Mouse (Mus musculus) olfactory bulb, adult 2 months (tissue): Measurements from ENCODE around the gene Aqp6. TPM values are rescaled to one million over a fixed set of nuclear protein-coding genes. Genes with fewer than 3 reads are reported as not detected.

ENCODE experiments used
- H3K27ac ChIP-seq: fragments of 200-500 bp; 2 replicates; pipeline ENCODE4 v1.5.1; 2012; ENCODE audit warnings: low read depth, low read length; ENCODE audit not compliant: insufficient read depth
- H3K4me1 ChIP-seq: fragments of 200-500 bp; 2 replicates; pipeline ENCODE4 v1.6.1; 2012; ENCODE audit warnings: low read length; ENCODE audit not compliant: control insufficient read depth, insufficient read depth
- H3K4me3 ChIP-seq: fragments of 200-500 bp; 2 replicates; pipeline ENCODE4 v1.5.1; 2012; ENCODE audit warnings: mild to moderate bottlenecking, low read depth, low read length, moderate library complexity; ENCODE audit not compliant: insufficient read depth
- CTCF ChIP-seq: fragments of 200-500 bp; IDR thresholded peaks from 2 replicates; pipeline ENCODE4 v1.5.1; 2012; ENCODE audit warnings: low read depth, mild to moderate bottlenecking, low read length, moderate library complexity; ENCODE audit not compliant: insufficient read depth
- POLR2A ChIP-seq: fragments of 200-500 bp; IDR thresholded peaks from 2 replicates; pipeline ENCODE4 v1.6.1; 2012; ENCODE audit warnings: mild to moderate bottlenecking, low read depth, low read length, moderate library complexity; ENCODE audit not compliant: insufficient read depth
- WGBS: fragments of 180-500 bp; shearing (Covaris S2); methylation state at CpG from one replicate; pipeline ENCODE4 v1.1.7; 2018; 5-methylcytosine and 5-hydroxymethylcytosine counted together
- polyA plus RNA-seq: library from polyadenylated mRNA; stranded (reverse); fragments of >200 nt; gene quantifications from 2 replicates; pipeline ENCODE4 v1.2.4, GENCODE M21; 2012; ENCODE audit warnings: low replicate concordance; ENCODE audit not compliant: missing spikeins, insufficient read depth, insufficient read length

The Aqp6 gene
- polyA plus RNA-seq, 1 experiment = not detected

- WGBS = 38% methylated on average over 24 of the region's 24 CpGs
- Histone ChIP-seq H3K4me1 (peaks cover 12% of the 10 kb centered on the region), H3K27ac (no peak overlapping the region), H3K4me3 (no peak overlapping the region)
- TF ChIP-seq CTCF (no peak), POLR2A (no peak)
Observed at GRCm38 (mm10) chr15:99584407-99585202, 16.6 kb upstream of the Aqp6 start.

DNA sequence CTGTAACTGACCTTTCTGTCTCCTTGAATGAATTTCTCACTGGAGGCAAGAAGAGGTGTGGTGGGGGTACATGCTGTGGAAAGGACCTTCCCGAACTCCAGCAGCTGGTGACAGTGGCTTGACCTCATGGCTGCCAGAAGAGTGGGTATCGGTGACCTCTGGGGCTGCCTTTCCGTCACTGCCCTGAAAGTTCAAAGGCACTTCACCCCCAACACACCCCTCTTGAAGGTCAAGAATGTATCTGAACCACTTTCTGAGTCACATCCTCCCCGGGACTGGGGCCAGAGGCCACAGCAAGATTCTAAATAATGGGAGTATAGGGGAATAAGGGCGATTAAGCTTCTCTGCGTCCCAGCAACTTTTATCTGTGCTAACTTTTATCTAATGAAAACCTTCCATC lies 15.5 kb upstream of the Aqp6 start:
- Histone ChIP-seq H3K4me3 (no peak overlapping the region), H3K27ac (no peak overlapping the region), H3K4me1 (peaks cover 17% of the 10 kb centered on the region)
- TF ChIP-seq CTCF (no peak), POLR2A (no peak)
- WGBS = 94% methylated on average over 6 of the region's 6 CpGs

- H3K4me3 ChIP-seq = no peak overlapping the region
- peaks cover 17% of the 10 kb centered on the region for H3K4me1 ChIP-seq
- no peak overlapping the region for H3K27ac ChIP-seq
- WGBS = 96% methylated on average over 3 of the region's 3 CpGs
- no peak for TF ChIP-seq POLR2A
- no peak for TF ChIP-seq CTCF
Observed at GRCm38 (mm10) chr15:99586525-99586924, 14.7 kb upstream of the Aqp6 start.

DNA sequence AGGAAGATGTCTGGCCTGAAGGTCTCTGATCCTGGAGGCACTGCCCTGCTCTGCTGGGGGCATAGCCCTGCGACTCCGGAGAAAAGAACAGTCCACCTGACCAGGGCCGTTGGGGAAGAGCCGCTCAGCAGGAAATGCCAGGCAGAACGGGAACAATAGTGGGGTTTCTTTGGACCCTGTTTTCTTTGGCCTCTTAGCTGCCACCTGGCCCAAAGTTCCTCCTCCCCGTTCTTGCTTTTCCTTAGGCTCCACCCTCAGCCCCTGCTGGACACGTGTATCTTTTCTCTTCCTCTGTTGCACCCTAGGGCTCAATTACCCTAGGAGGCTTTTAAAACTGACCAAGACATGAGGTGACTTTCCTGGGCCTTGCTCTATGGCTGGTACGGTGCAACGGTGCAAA lies 12.0 kb upstream of the Aqp6 start:
- 62% methylated on average over 9 of the region's 9 CpGs for WGBS
- TF ChIP-seq CTCF (no peak), POLR2A (no peak)
- H3K4me1 ChIP-seq = peaks cover 11% of the 10 kb centered on the region
- H3K4me3 ChIP-seq = no peak overlapping the region
- H3K27ac ChIP-seq = no peak overlapping the region

DNA sequence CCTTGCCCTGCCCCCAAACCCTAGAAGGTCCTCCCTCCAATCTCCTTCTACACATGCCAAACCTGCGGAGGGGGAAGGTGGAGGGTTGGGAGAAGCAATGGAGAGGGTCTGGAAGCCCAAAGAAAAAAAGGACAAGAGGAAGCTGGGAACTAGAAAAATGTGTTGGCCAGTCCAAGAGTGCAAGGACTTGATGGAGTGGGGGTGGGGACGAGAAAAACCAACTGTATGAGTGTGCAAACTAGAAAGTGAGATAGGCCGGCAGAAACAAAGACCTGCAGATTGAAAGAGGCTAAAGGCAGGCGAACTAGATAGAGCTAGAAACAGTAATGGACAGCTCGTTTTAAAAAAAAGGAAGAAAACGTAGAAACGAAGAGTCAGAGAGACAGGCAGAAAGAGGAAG lies 11.5 kb upstream of the Aqp6 start:
- Histone ChIP-seq H3K27ac (no peak overlapping the region), H3K4me3 (no peak overlapping the region), H3K4me1 (peaks cover 9% of the 10 kb centered on the region)
- TF ChIP-seq POLR2A = no peak
- WGBS = 53% methylated on average over 7 of the region's 7 CpGs

- H3K4me3 ChIP-seq = peak within 1 kb of the TSS; percentile 35
- TF ChIP-seq CTCF (no peak), POLR2A (no peak)
- 2% methylated on average over 72 of the region's 83 CpGs for WGBS
- H3K27ac ChIP-seq = no peak within 1 kb of the TSS
- H3K4me1 ChIP-seq = peaks cover 6% of the 10 kb centered on the region; the same call in 1 of the 2 replicates
Observed at GRCm38 (mm10) chr15:99590429-99591084, 10.6 kb upstream of the Aqp6 start, which contains the start of gene Aqp5. Gene Aqp5, plus strand, starts transcription at chr15:99590782.

DNA sequence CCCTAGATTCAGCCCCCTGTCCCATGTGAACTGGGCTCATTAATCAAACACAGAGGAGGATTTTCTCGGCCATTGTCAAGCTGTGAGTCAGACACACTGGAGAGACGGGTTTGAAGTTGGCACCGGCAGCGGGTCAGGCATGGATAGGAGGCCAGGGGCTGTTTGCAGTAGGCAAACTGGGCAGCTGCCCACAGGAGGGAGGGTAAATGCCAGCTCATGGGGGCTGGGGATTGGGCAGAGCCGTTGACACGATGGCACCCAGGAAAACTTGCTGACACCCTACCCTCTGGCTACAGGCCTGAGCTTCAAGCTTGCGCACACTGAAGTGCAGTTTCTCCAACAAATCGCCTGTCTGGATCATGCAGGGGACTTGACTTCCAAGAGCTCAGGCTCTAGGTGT lies 9.0 kb upstream of the Aqp6 start:
- 64% methylated on average over 8 of the region's 8 CpGs for WGBS
- no peak overlapping the region for H3K27ac ChIP-seq
- no peak for TF ChIP-seq CTCF
- H3K4me3 ChIP-seq = no peak overlapping the region
- H3K4me1 ChIP-seq = peaks cover 12% of the 10 kb centered on the region

- Histone ChIP-seq H3K27ac (no peak overlapping the region), H3K4me3 (no peak overlapping the region), H3K4me1 (peaks cover 12% of the 10 kb centered on the region)
- 90% methylated on average over 5 of the region's 5 CpGs for WGBS
- TF ChIP-seq CTCF (no peak), POLR2A (no peak)
Observed at GRCm38 (mm10) chr15:99592877-99593276, 8.3 kb upstream of the Aqp6 start.

DNA sequence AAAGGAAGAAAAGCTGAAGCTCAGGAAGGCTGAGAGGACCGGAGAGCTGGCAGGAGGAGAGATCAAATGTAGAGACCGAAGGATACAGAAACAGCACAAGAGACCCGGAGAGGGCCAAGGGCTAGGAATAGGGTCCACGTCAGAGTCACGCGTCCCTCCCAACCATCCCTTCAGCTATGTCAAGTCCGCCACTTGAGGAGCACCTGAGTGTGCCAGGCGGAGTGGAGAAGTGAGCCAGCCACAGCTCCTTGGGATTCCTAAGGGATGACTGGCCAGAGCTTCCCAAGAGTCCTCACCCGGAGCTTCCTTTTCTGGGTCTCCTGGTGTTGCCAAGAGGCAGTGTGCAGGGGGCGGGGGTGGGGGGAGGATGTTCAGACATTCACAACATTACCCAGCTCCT lies 6.2 kb upstream of the Aqp6 start:
- TF ChIP-seq CTCF = no peak
- TF ChIP-seq POLR2A = no peak
- WGBS = 85% methylated on average over 10 of the region's 10 CpGs
- Histone ChIP-seq H3K4me1 (peaks cover 21% of the 10 kb centered on the region), H3K27ac (no peak overlapping the region), H3K4me3 (no peak overlapping the region)
